Mouse (Mus musculus): ENCODE measurements around the gene Dnaaf2. TPM values are rescaled to one million over a fixed set of nuclear protein-coding genes. Genes with fewer than 3 reads are reported as not detected.

Dnaaf2 gene
- polyA plus RNA-seq, 1 experiment from 2014 or later = 16.3 TPM

DNA sequence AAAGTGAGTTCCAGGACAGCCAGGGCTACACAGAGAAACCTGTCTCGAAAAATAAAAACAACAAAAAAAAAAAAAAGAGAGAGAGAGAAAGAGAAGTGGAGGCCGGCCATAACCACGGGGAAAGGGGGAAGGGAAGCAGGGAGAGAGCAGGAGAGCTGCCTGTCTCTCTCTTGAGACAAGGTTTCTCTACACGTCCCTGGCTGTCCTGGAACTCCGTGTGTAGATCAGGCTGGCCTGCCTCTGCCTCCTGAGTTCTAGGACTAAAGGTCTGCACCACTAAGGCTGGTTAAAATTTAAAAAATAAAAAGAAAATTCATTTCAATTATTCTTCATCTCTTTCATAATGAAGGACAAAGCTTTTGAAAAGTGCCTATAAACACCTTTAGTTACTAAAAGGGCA lies 6.8 kb downstream of the Dnaaf2 start:
- 89% methylated on average over 5 of the region's 5 CpGs for WGBS
- peaks cover 68% of the 10 kb centered on the region for H3K36me3 ChIP-seq (replicated peaks)

DNA sequence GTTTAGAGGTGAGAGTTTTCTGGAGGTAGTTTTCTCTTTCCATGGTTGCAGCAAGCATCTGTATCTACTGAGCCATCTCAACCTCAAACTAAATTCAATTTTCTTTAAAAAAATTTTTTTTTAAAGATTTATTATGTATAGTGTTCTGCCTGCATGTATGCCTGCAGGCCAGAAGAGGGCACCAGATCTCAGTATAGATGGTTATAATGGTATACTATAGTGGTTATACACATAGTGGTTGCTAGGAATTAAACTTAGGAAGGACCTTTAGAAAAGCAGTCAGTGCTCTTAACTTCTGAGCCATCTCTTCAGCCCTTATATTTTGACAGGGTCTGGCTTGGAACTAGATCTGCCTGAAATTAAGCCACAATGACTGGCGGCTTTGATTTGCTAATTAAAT lies 7.7 kb downstream of the Dnaaf2 start:
- Histone ChIP-seq H3K36me3 (replicated peaks) (peaks cover 69% of the 10 kb centered on the region), H3K27ac (no peak overlapping the region), H3K27me3 (ENCODE audit: poor library complexity, severe bottlenecking) (no peaks in the 10 kb centered on the region), H3K9me3 (no peaks in the 10 kb centered on the region), H3K4me1 (peaks cover 27% of the 10 kb centered on the region), H3K4me3 (no peak overlapping the region)
- 93% methylated on average over 1 of the region's 1 CpGs for WGBS
- no peak for DNase-seq (ENCODE audit: extremely low spot score, low spot score)

More for the DNA sequence above, 6.8 kb downstream of the Dnaaf2 start:
- H3K4me1 ChIP-seq = peaks cover 28% of the 10 kb centered on the region
- no peak for DNase-seq (ENCODE audit: extremely low spot score, low spot score)
- H3K4me3 ChIP-seq = no peak overlapping the region
- no peak overlapping the region for H3K27ac ChIP-seq
- no peaks in the 10 kb centered on the region for H3K27me3 ChIP-seq (ENCODE audit: poor library complexity, severe bottlenecking)
- H3K9me3 ChIP-seq = no peaks in the 10 kb centered on the region

DNA sequence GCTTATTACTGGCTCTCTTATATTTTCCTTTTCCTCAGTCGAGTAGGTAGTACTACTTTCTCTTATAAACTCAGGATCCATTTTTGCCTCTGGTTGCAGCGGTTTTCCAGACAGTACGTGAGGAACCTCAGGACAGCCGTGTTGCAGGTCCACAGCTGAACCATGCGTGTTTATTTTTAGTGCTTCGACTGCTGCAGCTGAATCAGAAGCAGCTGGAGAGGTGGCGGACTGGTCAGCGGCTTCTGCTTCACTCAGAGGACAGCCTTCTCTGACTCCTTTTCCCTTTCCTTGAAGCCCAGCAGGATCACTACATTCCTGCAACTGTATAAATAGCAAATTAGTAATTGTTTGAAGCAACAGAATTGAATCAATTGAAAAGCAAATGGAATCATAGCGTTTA lies 8.2 kb downstream of the Dnaaf2 start:
- no peaks in the 10 kb centered on the region for H3K9me3 ChIP-seq
- H3K4me3 ChIP-seq = no peak overlapping the region
- no peaks in the 10 kb centered on the region for H3K27me3 ChIP-seq (ENCODE audit: poor library complexity, severe bottlenecking)
- H3K27ac ChIP-seq = no peak overlapping the region
- H3K36me3 ChIP-seq (replicated peaks) = peaks cover 71% of the 10 kb centered on the region
- no peak for DNase-seq (ENCODE audit: extremely low spot score, low spot score)
- 90% methylated on average over 9 of the region's 9 CpGs for WGBS
- H3K4me1 ChIP-seq = peaks cover 27% of the 10 kb centered on the region

DNA sequence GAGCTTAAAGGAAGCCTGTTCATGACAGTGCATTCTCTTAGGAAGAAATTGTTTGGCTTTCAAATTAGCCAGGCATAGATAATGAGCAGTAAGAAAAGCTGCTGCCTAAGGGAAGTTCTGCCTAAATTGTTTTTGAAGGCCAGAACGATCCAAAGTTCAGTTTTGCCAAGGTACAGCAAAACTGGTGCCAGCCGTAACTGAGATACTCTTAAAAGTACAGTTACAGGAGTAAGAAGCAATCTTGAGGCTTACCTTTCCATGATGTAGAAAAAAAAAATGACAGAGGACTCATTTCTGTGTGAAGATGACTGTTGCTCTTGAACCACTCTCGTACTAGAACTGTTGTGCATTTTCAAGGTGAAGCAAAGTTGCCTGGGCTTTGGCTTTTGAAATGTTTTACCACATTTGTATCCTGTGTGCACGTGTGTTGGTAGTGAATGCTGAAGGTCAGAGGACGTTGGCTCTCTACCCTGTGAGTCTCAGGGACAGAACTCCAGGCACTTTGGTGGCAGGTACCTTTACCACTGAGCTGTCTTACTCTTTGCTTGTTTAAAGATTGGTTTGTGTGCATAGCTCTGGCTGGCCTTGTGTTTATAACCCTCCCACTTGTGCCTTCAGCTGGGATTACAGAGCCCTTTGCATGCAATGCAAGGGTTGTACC lies 11.3 kb downstream of the Dnaaf2 start:
- Histone ChIP-seq H3K27me3 (ENCODE audit: poor library complexity, severe bottlenecking) (no peaks in the 10 kb centered on the region), H3K9me3 (no peaks in the 10 kb centered on the region), H3K36me3 (replicated peaks) (peaks cover 58% of the 10 kb centered on the region), H3K4me1 (peaks cover 38% of the 10 kb centered on the region), H3K27ac (no peak overlapping the region), H3K4me3 (no peak overlapping the region; the same call in 1 of the 2 replicates)
- no peak for DNase-seq (ENCODE audit: extremely low spot score, low spot score)
- WGBS = 79% methylated on average over 5 of the region's 5 CpGs

DNA sequence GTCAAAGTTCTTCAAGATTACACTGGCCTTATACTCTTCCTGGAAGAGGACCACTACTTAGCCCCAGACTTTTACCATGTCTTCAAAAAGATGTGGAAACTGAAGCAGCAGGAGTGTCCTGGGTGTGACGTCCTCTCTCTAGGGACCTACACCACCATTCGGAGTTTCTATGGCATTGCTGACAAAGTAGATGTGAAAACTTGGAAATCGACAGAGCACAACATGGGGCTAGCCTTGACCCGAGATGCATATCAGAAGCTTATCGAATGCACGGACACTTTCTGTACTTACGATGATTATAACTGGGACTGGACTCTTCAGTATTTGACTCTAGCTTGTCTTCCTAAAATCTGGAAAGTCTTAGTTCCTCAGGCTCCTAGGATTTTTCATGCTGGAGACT lies 12.9 kb downstream of the Dnaaf2 start:
- H3K27ac ChIP-seq = peak overlapping the region; percentile 95; the same call in 1 of the 2 replicates

DNA sequence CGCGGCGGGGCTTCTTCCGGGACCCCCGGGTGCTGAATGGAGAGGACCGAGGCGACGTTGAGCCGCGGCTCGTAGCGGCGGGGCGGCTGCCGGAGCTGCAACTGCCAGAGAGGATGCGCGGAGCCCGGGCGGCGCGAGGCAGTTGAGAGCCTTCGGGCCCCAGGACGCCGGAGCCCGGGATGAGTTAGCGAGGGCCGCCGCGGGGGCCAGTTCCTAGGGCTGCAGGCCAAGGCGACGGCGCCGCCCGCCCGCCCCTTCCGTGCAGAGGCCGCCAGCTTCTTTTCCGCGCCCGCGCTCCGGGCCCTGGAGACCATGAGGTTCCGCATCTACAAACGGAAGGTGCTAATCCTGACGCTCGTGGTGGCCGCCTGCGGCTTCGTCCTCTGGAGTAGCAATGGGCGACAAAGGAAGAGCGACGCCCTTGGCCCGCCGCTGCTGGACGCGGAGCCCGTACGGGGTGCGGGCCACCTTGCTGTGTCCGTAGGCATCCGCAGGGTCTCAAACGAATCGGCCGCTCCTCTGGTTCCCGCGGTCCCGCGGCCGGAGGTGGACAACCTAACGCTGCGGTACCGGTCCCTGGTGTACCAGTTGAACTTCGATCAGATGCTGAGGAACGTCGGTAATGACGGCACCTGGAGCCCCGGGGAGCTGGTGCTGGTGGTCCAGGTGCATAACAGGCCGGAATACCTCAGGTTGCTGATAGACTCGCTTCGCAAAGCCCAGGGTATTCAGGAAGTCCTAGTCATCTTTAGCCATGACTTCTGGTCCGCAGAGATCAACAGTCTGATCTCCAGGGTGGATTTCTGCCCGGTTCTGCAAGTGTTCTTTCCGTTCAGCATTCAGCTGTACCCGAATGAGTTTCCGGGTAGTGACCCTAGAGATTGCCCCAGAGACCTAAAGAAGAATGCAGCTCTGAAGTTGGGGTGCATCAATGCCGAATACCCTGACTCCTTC lies 13.6 kb downstream of the Dnaaf2 start:
- H3K27ac ChIP-seq = peak overlapping the region; percentile 95
- H3K9me3 ChIP-seq = no peaks in the 10 kb centered on the region
- peaks cover 50% of the 10 kb centered on the region for H3K36me3 ChIP-seq (replicated peaks)
- peak overlapping the region; percentile 89 for H3K4me3 ChIP-seq
- H3K4me1 ChIP-seq = peaks cover 38% of the 10 kb centered on the region
- no peaks in the 10 kb centered on the region for H3K27me3 ChIP-seq (ENCODE audit: poor library complexity, severe bottlenecking)
- 3% methylated on average over 82 of the region's 86 CpGs for WGBS
- DNase-seq (ENCODE audit: extremely low spot score, low spot score) = peak; percentile 61

More for the DNA sequence above, 12.9 kb downstream of the Dnaaf2 start:
- DNase-seq (ENCODE audit: extremely low spot score, low spot score) = no peak
- Histone ChIP-seq H3K4me1 (peaks cover 38% of the 10 kb centered on the region), H3K36me3 (replicated peaks) (peaks cover 55% of the 10 kb centered on the region), H3K4me3 (peak overlapping the region; percentile 89), H3K27me3 (ENCODE audit: poor library complexity, severe bottlenecking) (no peaks in the 10 kb centered on the region), H3K9me3 (no peaks in the 10 kb centered on the region)
- WGBS = 82% methylated on average over 7 of the region's 7 CpGs

DNA sequence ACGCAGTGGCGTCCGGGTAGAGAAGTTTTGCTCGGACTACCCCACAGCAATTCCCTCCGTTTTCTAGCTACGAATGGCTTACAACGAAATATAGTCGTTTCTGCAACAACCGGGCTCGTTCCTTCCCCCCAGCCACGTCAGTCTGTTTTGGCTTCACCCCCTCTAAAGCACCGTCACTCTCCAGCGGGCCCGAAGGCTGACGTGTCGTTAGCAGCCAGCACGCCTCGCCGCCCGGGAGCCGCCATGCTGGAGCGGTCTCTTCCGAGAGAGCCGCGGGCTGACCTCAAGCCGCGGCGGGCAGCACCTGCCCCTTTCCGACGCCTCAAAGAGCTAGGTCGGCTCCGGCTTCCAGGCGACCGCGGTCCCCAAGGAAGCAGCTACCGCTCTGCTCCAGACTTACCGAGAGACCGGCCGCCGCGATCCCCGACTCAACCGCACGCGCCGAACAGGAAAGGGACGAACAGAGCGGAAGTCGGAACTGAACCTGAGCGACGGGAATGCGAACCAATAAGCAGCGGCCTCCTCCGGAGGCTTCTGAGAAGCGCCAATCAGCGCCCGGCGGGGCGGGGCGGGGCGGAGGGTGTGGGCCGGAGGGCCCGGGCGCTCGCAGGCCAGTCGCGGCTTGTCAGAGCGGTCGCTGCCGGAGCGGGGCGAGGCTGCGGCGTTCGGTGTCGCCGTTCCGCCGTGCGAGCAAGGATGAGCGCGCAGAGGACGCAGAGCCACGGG lies 14.5 kb downstream of the Dnaaf2 start, which contains the start of the genes Rpl36al and Mgat2:
Gene Rpl36al (minus strand): TSS at position 501 of the 726 bp plus-strand sequence.
Gene Mgat2 (plus strand): TSS at position 575 of the 726 bp plus-strand sequence.
- no peaks in the 10 kb centered on the region for H3K27me3 ChIP-seq (ENCODE audit: poor library complexity, severe bottlenecking)
- peaks cover 50% of the 10 kb centered on the region for H3K36me3 ChIP-seq (replicated peaks)
- peaks cover 38% of the 10 kb centered on the region for H3K4me1 ChIP-seq
- no peaks in the 10 kb centered on the region for H3K9me3 ChIP-seq
- peak within 1 kb of the TSS; percentile 95 for H3K27ac ChIP-seq
- WGBS = under 1% methylated on average over 84 of the region's 84 CpGs
- H3K4me3 ChIP-seq = peak within 1 kb of the TSS; percentile 89
- peak; percentile 94 for DNase-seq (ENCODE audit: extremely low spot score, low spot score)

DNA sequence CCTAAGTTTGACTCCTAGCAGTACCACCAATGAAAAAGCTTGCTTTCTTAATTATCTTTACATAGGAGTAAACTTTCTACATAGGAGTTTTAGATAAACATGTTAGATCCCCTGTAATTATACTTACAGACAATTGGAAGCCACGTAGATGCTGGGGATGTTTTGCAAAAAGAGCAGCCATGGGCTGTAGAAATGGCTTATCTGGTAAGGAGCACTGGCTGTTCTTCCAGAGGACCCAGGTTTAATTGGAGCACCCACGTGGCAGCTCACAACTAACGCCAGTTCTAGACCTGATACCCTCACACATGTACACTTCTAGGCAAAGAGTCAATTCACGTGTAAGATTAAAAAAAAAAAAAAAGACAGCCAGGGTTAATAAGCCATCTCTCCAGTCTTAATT lies 16.4 kb downstream of the Dnaaf2 start:
- H3K36me3 ChIP-seq (replicated peaks) = peaks cover 53% of the 10 kb centered on the region
- no peaks in the 10 kb centered on the region for H3K9me3 ChIP-seq
- no peaks in the 10 kb centered on the region for H3K27me3 ChIP-seq (ENCODE audit: poor library complexity, severe bottlenecking)
- H3K27ac ChIP-seq = no peak overlapping the region
- WGBS = 91% methylated on average over 4 of the region's 4 CpGs
- no peak overlapping the region for H3K4me3 ChIP-seq
- peaks cover 31% of the 10 kb centered on the region for H3K4me1 ChIP-seq
- DNase-seq (ENCODE audit: extremely low spot score, low spot score) = no peak

DNA sequence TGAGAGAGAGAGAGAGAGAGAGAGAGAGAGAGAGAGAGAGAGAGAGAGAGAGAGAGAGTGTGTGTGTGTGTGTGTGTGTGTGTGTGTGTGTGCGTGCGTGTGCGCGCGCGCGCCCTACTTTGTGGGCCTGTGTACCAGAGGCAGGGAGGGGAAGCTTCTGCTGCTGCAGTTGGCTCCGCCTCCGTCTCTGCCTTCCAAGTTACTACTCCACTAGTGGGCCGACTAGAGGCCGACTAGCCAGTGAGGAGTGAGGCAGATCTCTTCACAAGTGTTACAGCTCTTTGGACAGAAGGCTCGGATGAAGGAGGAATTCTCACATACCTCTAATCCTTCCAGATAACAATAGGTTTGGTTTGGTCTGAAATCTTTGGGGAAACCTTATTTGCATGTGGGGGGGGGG lies 18.9 kb downstream of the Dnaaf2 start:
- 78% methylated on average over 12 of the region's 12 CpGs for WGBS
- Histone ChIP-seq H3K4me3 (no peak overlapping the region), H3K27ac (no peak overlapping the region), H3K36me3 (replicated peaks) (peaks cover 74% of the 10 kb centered on the region), H3K27me3 (ENCODE audit: poor library complexity, severe bottlenecking) (no peaks in the 10 kb centered on the region), H3K9me3 (no peaks in the 10 kb centered on the region), H3K4me1 (peaks cover 10% of the 10 kb centered on the region)
- no peak for DNase-seq (ENCODE audit: extremely low spot score, low spot score)

DNA sequence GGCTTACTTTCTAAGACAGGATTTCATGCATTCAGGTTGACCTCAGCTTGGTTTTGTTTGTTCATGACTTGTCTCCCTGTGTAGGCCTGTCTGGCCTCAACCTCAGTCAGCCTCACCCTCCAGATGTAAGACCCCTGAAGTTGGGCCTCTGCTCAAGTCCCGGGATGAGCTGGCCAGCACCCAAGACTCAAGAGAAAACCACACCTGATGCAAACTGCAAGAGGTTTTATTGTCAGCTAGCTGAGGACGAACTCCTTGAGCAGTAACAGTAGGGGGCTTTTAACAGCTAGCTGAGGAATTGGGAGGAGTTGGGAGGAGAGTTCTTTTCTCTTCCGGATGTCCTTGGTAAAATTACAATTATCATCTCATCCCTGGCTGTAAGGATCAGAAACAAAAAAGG lies 20.7 kb downstream of the Dnaaf2 start:
- no peak for DNase-seq (ENCODE audit: extremely low spot score, low spot score)
- H3K4me1 ChIP-seq = peaks cover 2% of the 10 kb centered on the region; the same call in 1 of the 2 replicates
- no peak overlapping the region for H3K27ac ChIP-seq
- no peak overlapping the region for H3K4me3 ChIP-seq
- H3K36me3 ChIP-seq (replicated peaks) = peaks cover 91% of the 10 kb centered on the region
- no peaks in the 10 kb centered on the region for H3K27me3 ChIP-seq (ENCODE audit: poor library complexity, severe bottlenecking)
- WGBS = 87% methylated on average over 3 of the region's 3 CpGs
- no peaks in the 10 kb centered on the region for H3K9me3 ChIP-seq

DNA sequence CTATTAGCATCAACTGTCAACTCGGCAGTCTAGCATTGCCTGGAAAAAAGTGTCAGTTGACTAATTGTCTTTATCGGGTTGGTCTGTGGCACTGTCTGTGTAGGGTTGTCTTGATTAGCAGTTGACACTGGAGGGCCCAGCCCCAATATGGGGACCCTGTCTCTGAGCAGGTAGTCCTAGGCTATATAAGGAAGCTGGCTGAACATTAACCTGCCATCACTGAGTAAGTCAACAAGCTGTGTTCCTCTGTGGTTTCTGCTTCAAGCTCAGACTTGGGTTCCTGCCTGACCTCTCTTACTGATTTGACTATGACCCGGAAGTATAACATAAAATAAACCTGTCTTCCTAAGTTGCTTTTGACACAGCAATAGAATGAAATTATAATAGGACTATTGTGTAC lies 22.3 kb downstream of the Dnaaf2 start:
- 94% methylated on average over 3 of the region's 3 CpGs for WGBS
- H3K4me1 ChIP-seq = 0 out of 2 replicates have a peak, but pooled peaks cover 3% of the 10 kb centered on the region
- H3K27ac ChIP-seq = no peak overlapping the region
- no peak for DNase-seq (ENCODE audit: extremely low spot score, low spot score)
- H3K4me3 ChIP-seq = no peak overlapping the region
- no peaks in the 10 kb centered on the region for H3K27me3 ChIP-seq (ENCODE audit: poor library complexity, severe bottlenecking)
- no peaks in the 10 kb centered on the region for H3K9me3 ChIP-seq
- H3K36me3 ChIP-seq (replicated peaks) = peaks cover 83% of the 10 kb centered on the region

DNA sequence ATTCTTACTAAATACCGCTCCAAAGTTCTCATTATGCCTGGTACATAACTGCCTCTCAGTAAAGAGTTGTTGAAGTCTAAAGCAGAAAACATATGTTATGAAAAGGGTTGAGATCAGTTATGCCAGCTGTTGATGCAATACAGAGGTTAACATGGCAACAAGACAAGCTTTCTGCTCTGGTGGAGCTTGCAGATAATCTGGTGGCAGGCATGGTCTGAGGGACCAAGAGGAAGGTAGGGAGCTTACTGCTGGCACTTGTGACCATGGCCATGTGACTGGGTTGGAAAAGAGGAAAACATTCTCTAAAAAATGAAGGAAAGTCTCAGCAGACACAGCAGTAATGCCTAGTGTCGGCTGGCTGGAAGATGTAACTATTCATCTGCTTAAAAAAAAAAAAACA lies 26.9 kb downstream of the Dnaaf2 start:
- DNase-seq (ENCODE audit: extremely low spot score, low spot score) = no peak
- Histone ChIP-seq H3K27ac (no peak overlapping the region), H3K36me3 (replicated peaks) (peaks cover 45% of the 10 kb centered on the region), H3K4me1 (peaks cover 26% of the 10 kb centered on the region), H3K9me3 (no peaks in the 10 kb centered on the region), H3K27me3 (ENCODE audit: poor library complexity, severe bottlenecking) (no peaks in the 10 kb centered on the region), H3K4me3 (no peak overlapping the region)
- WGBS = 99% methylated on average over 2 of the region's 2 CpGs

Measured in forebrain, embryonic 10.5 days (tissue).